Mouse (Mus musculus) midbrain, embryonic 12.5 days (tissue): Measurements from ENCODE around the gene Thbs1. TPM values are rescaled to one million over a fixed set of nuclear protein-coding genes. Genes with fewer than 3 reads are reported as not detected.
"Not testable (repeated sequence)": the region's sequence is repeated elsewhere in the genome, so short reads cannot be mapped to it uniquely, and the experiment has no call there.

Experiments
- ATAC-seq: fragments of 200-750 bp; cut with Nextera tagmentation; 2 replicates; pipeline ENCODE4 v1.8.0; 2017; ENCODE audit warnings: low read depth, moderate TSS enrichment, moderate library complexity; ENCODE audit not compliant: low FRiP score
- H3K27ac ChIP-seq: fragments of 300-500 bp; sonication (generic); replicated peaks from 2 replicates; pipeline ENCODE4 v1.5.1; 2016; ENCODE audit warnings: mild to moderate bottlenecking
- H3K27me3 ChIP-seq: fragments of 300-500 bp; sonication (generic); 2 replicates; pipeline ENCODE4 v1.6.1; 2016; ENCODE audit warnings: mild to moderate bottlenecking
- H3K36me3 ChIP-seq: fragments of 300-500 bp; sonication (generic); 2 replicates; pipeline ENCODE4 v1.6.1; 2016
- H3K4me1 ChIP-seq: fragments of 300-500 bp; sonication (generic); 2 replicates; pipeline ENCODE4 v1.6.1; 2016
- H3K4me2 ChIP-seq: fragments of 300-500 bp; sonication (generic); replicated peaks from 2 replicates; pipeline ENCODE4 v1.6.1; 2016; ENCODE audit warnings: mild to moderate bottlenecking, moderate library complexity
- H3K4me3 ChIP-seq: fragments of 300-500 bp; sonication (generic); 2 replicates; pipeline ENCODE4 v1.5.1; 2016; ENCODE audit warnings: mild to moderate bottlenecking
- H3K9ac ChIP-seq: fragments of 300-500 bp; sonication (generic); replicated peaks from 2 replicates; pipeline ENCODE4 v1.6.1; 2016; ENCODE audit warnings: mild to moderate bottlenecking, moderate library complexity
- H3K9me3 ChIP-seq: fragments of 300-500 bp; sonication (generic); 2 replicates; pipeline ENCODE4 v1.6.1; 2016; ENCODE audit warnings: mild to moderate bottlenecking
- WGBS: fragments of 180-500 bp; shearing (Covaris S2); methylation state at CpG from one replicate; pipeline ENCODE4 v1.1.7; 2016; 5-methylcytosine and 5-hydroxymethylcytosine counted together
- polyA plus RNA-seq: library from polyadenylated mRNA; unstranded; fragments of >200 nt; fragmentation: Nextera tagmentation; extraction: Ambion mirVana; gene quantifications from 2 replicates; pipeline ENCODE4 v1.2.1, GENCODE M21; 2016

Gene Thbs1
- polyA plus RNA-seq, 1 experiment from 2014 or later, result 65.2 TPM

- Histone ChIP-seq H3K4me2 (no peak overlapping the region), H3K27ac (no peak overlapping the region), H3K9ac (no peak overlapping the region), H3K27me3 (no peaks in the 10 kb centered on the region), H3K4me3 (no peak overlapping the region), H3K9me3 (no peaks in the 10 kb centered on the region), H3K36me3 (peaks cover 5% of the 10 kb centered on the region; the same call in 1 of the 2 replicates), H3K4me1 (peaks cover 11% of the 10 kb centered on the region)
- no peak for ATAC-seq
- 54% methylated on average over 7 of the region's 7 CpGs for WGBS
These were observed 14.3 kb downstream of the Thbs1 start for GRCm38 (mm10) chr2:118125943-118126470.

DNA sequence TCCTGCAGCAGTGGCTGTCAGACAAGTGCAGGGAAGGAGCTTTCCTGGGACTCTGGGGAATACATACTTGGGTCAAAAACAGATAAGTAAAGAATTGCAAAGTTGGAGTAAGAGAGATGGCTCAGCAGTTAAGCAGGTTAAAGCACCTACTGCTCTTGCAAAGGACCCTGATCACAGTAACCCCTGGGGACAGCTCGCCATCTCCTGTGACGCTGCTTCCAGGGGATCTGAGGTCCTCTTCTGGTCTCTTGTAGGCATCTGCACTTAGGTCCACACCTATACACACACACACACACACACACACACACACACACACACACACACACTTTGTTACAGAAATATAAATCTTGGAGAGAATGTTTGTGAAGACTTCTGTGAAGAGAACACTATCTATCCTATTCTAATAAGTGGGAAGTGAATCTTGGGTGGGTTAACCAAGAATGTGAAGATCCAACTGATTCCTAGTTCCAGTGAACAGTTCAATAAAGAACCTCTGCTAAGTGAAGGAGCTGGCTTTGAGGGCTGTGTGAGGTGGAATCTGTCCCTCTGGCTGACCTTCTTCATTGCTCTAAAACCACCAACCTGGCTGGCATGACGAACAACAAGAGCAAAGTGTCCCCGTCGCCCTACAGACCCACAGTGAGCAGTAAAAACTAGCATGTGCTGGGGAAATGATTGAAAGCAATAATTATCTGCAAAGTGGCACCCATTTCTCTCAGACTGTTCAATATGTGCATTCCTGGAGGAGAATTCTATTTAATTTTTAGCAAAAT lies 16.0 kb downstream of the Thbs1 start:
- Histone ChIP-seq H3K27ac (no peak overlapping the region), H3K9ac (no peak overlapping the region), H3K36me3 (peaks cover 5% of the 10 kb centered on the region; the same call in 1 of the 2 replicates), H3K4me1 (peaks cover 11% of the 10 kb centered on the region), H3K27me3 (no peaks in the 10 kb centered on the region), H3K9me3 (no peaks in the 10 kb centered on the region), H3K4me3 (no peak overlapping the region), H3K4me2 (no peak overlapping the region)
- 93% methylated on average over 5 of the region's 5 CpGs for WGBS
- ATAC-seq, result no peak

DNA sequence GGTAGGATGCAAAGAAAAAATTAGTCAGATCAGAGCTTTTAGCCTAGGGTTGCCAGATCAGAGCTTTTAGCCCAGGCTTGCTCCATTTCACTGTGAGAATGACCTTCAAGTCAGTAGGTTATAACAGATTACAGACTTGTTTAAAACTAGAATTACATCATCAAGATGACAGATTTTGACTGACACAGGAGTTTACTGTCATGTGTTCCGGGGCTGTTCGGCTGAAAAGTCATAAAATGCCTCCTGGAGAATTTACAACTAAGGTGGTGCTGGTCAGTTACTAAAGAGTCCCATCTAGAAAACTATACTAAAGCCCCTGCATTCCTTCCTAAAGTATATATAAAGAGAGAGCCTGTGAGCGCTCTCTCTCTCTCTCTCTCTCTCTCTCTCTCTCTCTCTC lies 16.6 kb downstream of the Thbs1 start:
- Histone ChIP-seq H3K27ac (no peak overlapping the region), H3K27me3 (no peaks in the 10 kb centered on the region), H3K36me3 (peaks cover 1% of the 10 kb centered on the region; the same call in 1 of the 2 replicates), H3K4me1 (peaks cover 11% of the 10 kb centered on the region), H3K9ac (no peak overlapping the region), H3K4me2 (no peak overlapping the region), H3K4me3 (no peak overlapping the region), H3K9me3 (no peaks in the 10 kb centered on the region)
- 87% methylated on average over 3 of the region's 3 CpGs for WGBS
- ATAC-seq, result no peak

GRCm38 (mm10) chr2:118137071-118137470 lies 25.4 kb downstream of the Thbs1 start:
- no peaks in the 10 kb centered on the region for H3K27me3 ChIP-seq
- no peaks in the 10 kb centered on the region for H3K4me1 ChIP-seq
- no peak overlapping the region for H3K4me3 ChIP-seq
- no peaks in the 10 kb centered on the region for H3K36me3 ChIP-seq
- 92% methylated on average over 9 of the region's 9 CpGs for WGBS
- no peak overlapping the region for H3K9ac ChIP-seq
- H3K9me3 ChIP-seq, result no peaks in the 10 kb centered on the region
- no peak overlapping the region for H3K27ac ChIP-seq
- ATAC-seq, result no peak
- no peak overlapping the region for H3K4me2 ChIP-seq

DNA sequence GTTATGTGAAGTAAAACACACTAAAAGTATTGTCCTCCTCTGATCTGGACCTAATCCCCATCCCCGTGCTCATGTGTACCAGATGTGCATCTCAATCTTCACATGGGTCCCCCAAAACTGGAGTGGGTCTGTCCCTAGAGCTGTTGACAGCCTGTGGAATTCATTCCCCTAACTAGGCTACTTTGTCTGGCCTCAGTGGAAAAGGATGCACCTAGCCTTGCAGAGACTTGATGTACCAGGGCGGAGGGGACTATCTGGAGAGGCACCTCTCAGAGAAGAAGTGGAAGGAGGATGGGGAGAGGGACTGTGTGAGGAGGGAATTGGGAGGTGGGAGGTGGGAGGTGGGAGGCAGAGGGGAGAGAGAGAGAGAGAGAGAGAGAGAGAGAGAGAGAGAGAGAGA lies 26.1 kb downstream of the Thbs1 start:
- Histone ChIP-seq H3K27me3 (no peaks in the 10 kb centered on the region), H3K36me3 (no peaks in the 10 kb centered on the region), H3K4me1 (no peaks in the 10 kb centered on the region), H3K27ac (no peak overlapping the region), H3K4me3 (no peak overlapping the region), H3K9ac (no peak overlapping the region), H3K9me3 (no peaks in the 10 kb centered on the region), H3K4me2 (no peak overlapping the region)
- no peak for ATAC-seq
- WGBS, result 93% methylated on average over 2 of the region's 2 CpGs

GRCm38 (mm10) chr2:118139261-118139660 lies 27.6 kb downstream of the Thbs1 start:
- Histone ChIP-seq H3K4me1 (no peaks in the 10 kb centered on the region), H3K4me3 (no peak overlapping the region), H3K9ac (no peak overlapping the region), H3K27me3 (no peaks in the 10 kb centered on the region), H3K36me3 (no peaks in the 10 kb centered on the region), H3K4me2 (no peak overlapping the region), H3K9me3 (no peaks in the 10 kb centered on the region), H3K27ac (no peak overlapping the region)
- WGBS, result 92% methylated on average over 6 of the region's 6 CpGs
- ATAC-seq, result no peak

GRCm38 (mm10) chr2:118141651-118142050 lies 30.0 kb downstream of the Thbs1 start:
- WGBS, result 89% methylated on average over 10 of the region's 10 CpGs
- H3K4me1 ChIP-seq, result no peaks in the 10 kb centered on the region

DNA sequence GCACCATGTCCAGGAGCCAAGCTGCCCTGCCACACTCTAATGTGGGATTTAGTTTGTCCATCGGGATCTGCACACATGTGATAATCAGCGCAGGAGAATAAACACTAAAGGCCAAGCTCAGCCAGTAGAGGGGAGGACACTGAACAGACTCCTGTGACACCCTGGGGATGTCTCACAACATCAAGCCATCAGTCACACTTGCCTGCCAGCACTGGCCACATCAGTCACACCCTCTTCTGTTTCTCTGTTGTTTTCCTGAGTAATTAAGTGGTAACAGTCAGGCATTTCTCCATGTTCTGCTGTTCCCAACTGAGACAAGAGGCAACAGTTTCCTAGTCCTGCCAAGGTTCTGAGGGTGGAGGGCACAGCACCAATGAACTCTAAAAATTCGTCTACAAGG lies 36.1 kb downstream of the Thbs1 start:
- not testable (repeated sequence) for H3K36me3 ChIP-seq, H3K4me1 ChIP-seq, H3K9ac ChIP-seq, H3K4me2 ChIP-seq, H3K9me3 ChIP-seq, ATAC-seq, H3K27ac ChIP-seq, H3K4me3 ChIP-seq, H3K27me3 ChIP-seq
- WGBS, result 70% methylated on average over 3 of the region's 3 CpGs

More at GRCm38 (mm10) chr2:118141651-118142050, 30.0 kb downstream of the Thbs1 start:
- Histone ChIP-seq H3K27ac (no peak overlapping the region), H3K9me3 (no peaks in the 10 kb centered on the region), H3K4me3 (no peak overlapping the region), H3K27me3 (no peaks in the 10 kb centered on the region), H3K9ac (no peak overlapping the region), H3K36me3 (no peaks in the 10 kb centered on the region), H3K4me2 (no peak overlapping the region)
- no peak for ATAC-seq

GRCm38 (mm10) chr2:118148321-118149142 lies 36.9 kb downstream of the Thbs1 start:
- Histone ChIP-seq H3K4me1 (no peaks in the 10 kb centered on the region), H3K4me3 (no peak overlapping the region), H3K4me2 (no peak overlapping the region), H3K9ac (no peak overlapping the region), H3K27me3 (no peaks in the 10 kb centered on the region), H3K9me3 (no peaks in the 10 kb centered on the region), H3K36me3 (no peaks in the 10 kb centered on the region), H3K27ac (no peak overlapping the region)
- WGBS, result 77% methylated on average over 4 of the region's 4 CpGs
- ATAC-seq, result no peak

DNA sequence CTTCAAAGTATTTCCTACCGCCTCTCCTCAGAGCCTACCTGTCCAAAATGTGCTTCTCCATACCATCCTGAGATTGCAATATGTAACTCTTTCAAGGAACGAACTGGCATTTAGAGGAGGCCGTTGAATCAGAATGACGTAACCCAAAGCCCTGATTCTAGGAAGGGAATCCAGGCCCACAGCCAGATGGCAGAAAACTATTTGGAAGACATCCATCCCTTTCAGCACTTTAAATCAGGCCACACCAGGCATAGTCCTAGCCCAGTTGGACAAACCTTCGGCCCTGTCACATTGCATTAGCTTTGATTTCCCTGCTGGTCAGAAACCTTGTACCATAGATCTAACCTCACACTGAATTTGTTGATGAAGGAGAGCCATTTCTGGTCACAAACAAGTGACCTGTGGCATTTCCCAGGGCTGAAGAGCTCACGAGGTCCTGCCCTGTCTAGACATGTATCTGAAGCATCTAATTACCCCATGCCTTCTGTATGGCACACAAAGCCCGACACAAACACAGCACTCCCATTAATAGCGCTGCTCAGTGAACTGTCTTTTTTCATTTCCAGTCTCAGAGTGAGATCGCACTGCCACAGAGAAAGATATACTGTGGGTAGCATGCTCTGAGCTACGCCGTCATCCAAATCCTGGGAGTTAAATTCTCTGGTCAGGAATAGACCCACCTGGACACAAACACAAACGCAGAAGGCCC lies 38.3 kb downstream of the Thbs1 start:
- Histone ChIP-seq H3K4me3 (no peak overlapping the region), H3K9me3 (no peaks in the 10 kb centered on the region), H3K27me3 (no peaks in the 10 kb centered on the region), H3K9ac (no peak overlapping the region), H3K4me2 (no peak overlapping the region), H3K36me3 (no peaks in the 10 kb centered on the region), H3K27ac (no peak overlapping the region), H3K4me1 (no peaks in the 10 kb centered on the region)
- ATAC-seq, result no peak
- 82% methylated on average over 12 of the region's 12 CpGs for WGBS

- Histone ChIP-seq H3K4me3 (no peak overlapping the region), H3K27ac (no peak overlapping the region), H3K36me3 (no peaks in the 10 kb centered on the region), H3K27me3 (0 out of 2 replicates have a peak, but pooled peaks cover 2% of the 10 kb centered on the region), H3K9me3 (no peaks in the 10 kb centered on the region), H3K4me2 (no peak overlapping the region), H3K4me1 (peaks cover 24% of the 10 kb centered on the region), H3K9ac (no peak overlapping the region)
- ATAC-seq, result no peak
- WGBS, result 87% methylated on average over 3 of the region's 3 CpGs
These were observed 46.4 kb downstream of the Thbs1 start for GRCm38 (mm10) chr2:118158095-118158494.
